Mouse (Mus musculus): Measurements from ENCODE around the gene Kptn.
A peak's percentile ranks its signal among the peaks of the same experiment; 100 is the strongest.

The Kptn gene

GRCm38 (mm10) chr7:16120262-16120600, 536 bp downstream of the Kptn start:
- DNase-seq (ENCODE audit: low spot score) = no peak

GRCm38 (mm10) chr7:16125829-16126228, 6.1 kb downstream of the Kptn start:
- DNase-seq (ENCODE audit: low spot score) = no peak

GRCm38 (mm10) chr7:16128344-16128743, 8.6 kb downstream of the Kptn start:
- no peak for DNase-seq (ENCODE audit: low spot score)

- DNase-seq (ENCODE audit: low spot score) = no peak
These were observed 9.2 kb downstream of the Kptn start for GRCm38 (mm10) chr7:16128899-16129298.

GRCm38 (mm10) chr7:16129421-16129845, 9.7 kb downstream of the Kptn start, which contains the start of gene Slc8a2:
Slc8a2 (plus strand) TSS chr7:16129826.
- DNase-seq (ENCODE audit: low spot score) = peak; percentile 86

GRCm38 (mm10) chr7:16129846-16130691, 10.4 kb downstream of the Kptn start:
- DNase-seq (ENCODE audit: low spot score) = peak; percentile 42

GRCm38 (mm10) chr7:16130956-16131634, 11.4 kb downstream of the Kptn start:
- no peak for DNase-seq (ENCODE audit: low spot score)

- DNase-seq (ENCODE audit: low spot score) = no peak
These were observed 12.5 kb downstream of the Kptn start for GRCm38 (mm10) chr7:16132161-16132581.

GRCm38 (mm10) chr7:16132926-16133325, 13.2 kb downstream of the Kptn start:
- no peak for DNase-seq (ENCODE audit: low spot score)

- DNase-seq (ENCODE audit: low spot score) = no peak
These were observed 14.0 kb downstream of the Kptn start for GRCm38 (mm10) chr7:16133691-16134090.

GRCm38 (mm10) chr7:16134951-16135392, 15.3 kb downstream of the Kptn start:
- DNase-seq (ENCODE audit: low spot score) = no peak

- no peak for DNase-seq (ENCODE audit: low spot score)
These were observed 27.1 kb downstream of the Kptn start for GRCm38 (mm10) chr7:16146489-16147410.

GRCm38 (mm10) chr7:16147643-16148042, 27.9 kb downstream of the Kptn start:
- DNase-seq (ENCODE audit: low spot score) = peak; percentile 50

GRCm38 (mm10) chr7:16149241-16149640, 29.5 kb downstream of the Kptn start:
- DNase-seq (ENCODE audit: low spot score) = no peak

- no peak for DNase-seq (ENCODE audit: low spot score)
These were observed 30.8 kb downstream of the Kptn start for GRCm38 (mm10) chr7:16150191-16151145.

- DNase-seq (ENCODE audit: low spot score) = no peak
These were observed 33.8 kb downstream of the Kptn start for GRCm38 (mm10) chr7:16153522-16153921.

- no peak for DNase-seq (ENCODE audit: low spot score)
These were observed 35.6 kb downstream of the Kptn start for GRCm38 (mm10) chr7:16155132-16155872.

- DNase-seq (ENCODE audit: low spot score) = no peak
These were observed 36.5 kb downstream of the Kptn start for GRCm38 (mm10) chr7:16156105-16156714.

- no peak for DNase-seq (ENCODE audit: low spot score)
These were observed 39.0 kb downstream of the Kptn start for GRCm38 (mm10) chr7:16158735-16159134.

- peak; percentile 36 for DNase-seq (ENCODE audit: low spot score)
These were observed 41.0 kb downstream of the Kptn start for GRCm38 (mm10) chr7:16160702-16161101.

Data from testis, postnatal 14 days (tissue).